Mouse (Mus musculus): ENCODE data around the gene Stra6l.

The Stra6l gene

DNA sequence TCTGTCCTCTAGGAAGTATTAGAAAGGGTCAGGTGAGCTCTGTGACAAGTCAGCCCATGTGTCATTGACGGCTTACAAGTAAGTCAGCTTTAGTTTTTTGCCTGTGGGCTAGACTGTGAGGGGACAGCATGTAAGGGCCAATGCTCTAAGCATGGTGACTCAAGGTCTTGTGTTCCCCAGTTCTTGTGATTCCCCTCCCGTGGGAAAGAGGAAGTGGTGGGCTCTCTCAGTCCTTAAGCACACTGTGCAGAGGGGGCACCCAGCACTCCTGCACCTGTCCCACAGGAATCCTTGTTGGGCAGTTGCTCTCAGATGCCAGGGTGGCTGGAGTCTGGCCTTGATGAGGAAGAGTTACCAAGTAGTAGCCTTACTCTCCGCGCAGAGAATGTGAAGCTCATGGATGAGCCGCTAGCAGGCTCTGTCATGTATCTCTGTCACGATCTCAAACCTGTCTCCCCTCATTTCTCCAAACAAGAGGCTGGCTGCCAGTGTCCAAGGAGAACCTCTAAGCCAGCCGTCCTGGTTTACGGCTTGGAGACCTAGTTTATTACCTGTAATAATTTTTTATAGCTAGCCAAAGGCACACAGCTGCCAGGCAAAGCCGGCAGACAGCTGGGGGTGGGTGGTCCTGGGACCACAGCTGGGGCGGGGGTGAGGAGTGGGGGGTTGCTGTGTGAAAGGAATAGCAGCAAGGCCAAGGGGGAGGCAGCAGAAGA lies at the start of gene Stra6l:
Gene Stra6l, plus strand, starts transcription at position 556 of the 716 bp plus-strand sequence.
- DNase-seq (ENCODE audit: low read depth), result no peak

- DNase-seq (ENCODE audit: low read depth), result peak; percentile 40
These were observed 49.5 kb upstream of the Stra6l start, which contains the start of gene Aldh1b1 for GRCm38 (mm10) chr4:45798964-45799363. Gene Aldh1b1 (plus strand): TSS chr4:45799022.

DNA sequence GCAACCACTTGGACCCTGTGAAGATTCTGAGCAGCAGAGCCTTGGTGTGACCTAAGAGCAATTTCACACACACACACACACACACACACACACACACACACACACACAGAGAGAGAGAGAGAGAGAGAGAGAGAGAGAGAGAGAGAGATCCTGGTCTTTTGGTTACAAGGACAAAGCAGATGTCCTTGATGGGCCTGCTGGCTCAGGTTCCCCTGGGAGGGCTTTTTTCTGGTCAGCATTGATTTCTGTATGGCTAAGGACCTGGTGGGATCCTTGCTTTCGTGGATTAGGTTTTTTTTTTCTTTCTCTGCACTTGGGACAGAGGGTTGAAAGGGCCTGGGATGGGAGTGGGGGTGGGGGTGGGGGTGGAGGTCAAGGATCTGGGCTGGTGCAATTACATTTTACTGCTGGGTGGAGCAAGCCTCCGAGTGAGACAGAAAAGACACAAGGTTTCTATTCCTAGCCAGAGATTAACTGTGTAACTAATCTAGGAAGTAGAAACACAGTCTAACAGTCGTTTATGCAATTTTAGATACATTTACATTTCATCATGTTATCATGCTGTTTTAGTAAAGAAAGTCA lies 48.4 kb upstream of the Stra6l start:
- no peak for DNase-seq (ENCODE audit: low read depth)

- DNase-seq (ENCODE audit: low read depth), result no peak
These were observed 45.6 kb upstream of the Stra6l start for GRCm38 (mm10) chr4:45802900-45803299.

GRCm38 (mm10) chr4:45808034-45808433 lies 40.4 kb upstream of the Stra6l start:
- no peak for DNase-seq (ENCODE audit: low read depth)

GRCm38 (mm10) chr4:45811250-45811649 lies 37.2 kb upstream of the Stra6l start:
- no peak for DNase-seq (ENCODE audit: low read depth)

- DNase-seq (ENCODE audit: low read depth), result peak; percentile 8
These were observed 32.9 kb upstream of the Stra6l start for GRCm38 (mm10) chr4:45815542-45815941.

DNA sequence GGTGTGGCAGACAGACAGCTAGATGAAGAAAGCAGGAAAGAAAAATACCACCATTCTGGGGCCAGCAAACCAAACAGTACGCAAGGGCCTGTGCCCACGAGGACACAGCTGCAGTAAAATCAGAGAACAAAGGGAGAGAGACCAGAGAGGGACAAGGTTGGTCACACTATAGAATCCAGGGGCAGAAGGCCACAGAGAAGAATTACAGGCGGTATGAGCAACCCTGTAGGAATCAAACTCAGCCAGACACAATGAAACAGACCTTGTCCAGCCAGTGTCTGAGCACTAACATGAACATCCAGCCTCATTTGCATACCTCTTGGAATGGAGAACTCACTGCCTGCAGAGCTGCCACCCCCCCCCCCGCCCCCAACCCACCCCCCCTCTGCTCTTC lies 29.7 kb upstream of the Stra6l start:
- DNase-seq (ENCODE audit: low read depth), result no peak

GRCm38 (mm10) chr4:45819208-45819931 lies 29.1 kb upstream of the Stra6l start:
- DNase-seq (ENCODE audit: low read depth), result no peak

GRCm38 (mm10) chr4:45820074-45820830 lies 28.2 kb upstream of the Stra6l start:
- peak; percentile 33 for DNase-seq (ENCODE audit: low read depth)

DNA sequence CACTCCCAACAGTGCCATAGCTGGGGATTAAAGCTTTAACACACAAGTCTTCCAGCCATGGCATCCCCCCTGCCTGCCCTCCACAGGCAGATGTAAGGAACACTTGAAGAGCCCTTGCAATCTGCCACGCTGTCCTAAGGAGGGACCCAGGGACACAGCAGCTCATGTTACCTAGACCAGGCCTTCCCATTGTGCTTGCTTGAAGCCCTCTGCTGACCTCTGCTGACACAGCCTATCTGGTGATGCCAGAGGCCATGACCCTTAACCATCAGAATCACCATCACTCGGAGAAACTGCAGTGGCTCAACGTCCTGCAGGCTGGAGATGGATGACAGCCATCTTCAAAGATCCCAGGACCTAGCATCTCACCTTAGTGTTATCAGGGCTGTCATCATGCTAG lies 26.5 kb upstream of the Stra6l start:
- no peak for DNase-seq (ENCODE audit: low read depth)

DNA sequence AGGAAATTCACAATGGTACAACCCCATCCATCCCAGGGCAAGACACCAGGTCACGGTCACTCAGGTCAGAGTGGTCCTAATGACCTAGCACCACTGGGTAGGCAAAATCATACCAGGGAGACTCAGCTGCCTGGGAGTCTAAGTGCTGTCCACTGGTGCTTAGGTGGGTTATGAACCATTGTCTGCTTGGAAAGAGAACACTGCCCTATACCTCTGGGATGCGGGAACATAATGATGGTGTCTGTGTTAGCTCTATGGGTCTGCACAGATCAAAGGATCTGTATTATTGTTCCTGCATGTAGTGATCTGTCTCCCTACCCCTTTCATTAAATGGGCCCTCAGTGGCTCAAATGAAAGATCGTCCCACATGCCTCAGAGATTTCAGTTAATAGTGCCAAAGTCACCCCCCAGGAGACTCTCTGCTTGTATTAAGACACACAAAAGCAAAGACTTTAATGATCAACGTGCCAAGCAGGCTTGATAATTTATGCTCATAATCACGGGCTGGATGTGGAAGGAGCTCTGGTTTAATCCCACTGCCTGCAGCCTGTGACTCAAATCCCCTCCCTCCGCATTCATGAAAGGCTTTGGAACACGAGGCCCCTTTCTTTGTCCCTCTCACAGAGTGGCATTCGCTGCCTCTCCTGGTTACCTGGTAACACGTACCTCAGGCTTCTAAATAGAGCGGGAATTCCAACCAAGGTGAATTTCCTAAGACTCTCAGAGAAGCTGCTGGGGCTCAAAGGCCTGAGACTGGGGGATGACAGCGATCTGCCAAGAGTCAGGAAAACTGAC lies 25.5 kb upstream of the Stra6l start:
- DNase-seq (ENCODE audit: low read depth), result no peak

DNA sequence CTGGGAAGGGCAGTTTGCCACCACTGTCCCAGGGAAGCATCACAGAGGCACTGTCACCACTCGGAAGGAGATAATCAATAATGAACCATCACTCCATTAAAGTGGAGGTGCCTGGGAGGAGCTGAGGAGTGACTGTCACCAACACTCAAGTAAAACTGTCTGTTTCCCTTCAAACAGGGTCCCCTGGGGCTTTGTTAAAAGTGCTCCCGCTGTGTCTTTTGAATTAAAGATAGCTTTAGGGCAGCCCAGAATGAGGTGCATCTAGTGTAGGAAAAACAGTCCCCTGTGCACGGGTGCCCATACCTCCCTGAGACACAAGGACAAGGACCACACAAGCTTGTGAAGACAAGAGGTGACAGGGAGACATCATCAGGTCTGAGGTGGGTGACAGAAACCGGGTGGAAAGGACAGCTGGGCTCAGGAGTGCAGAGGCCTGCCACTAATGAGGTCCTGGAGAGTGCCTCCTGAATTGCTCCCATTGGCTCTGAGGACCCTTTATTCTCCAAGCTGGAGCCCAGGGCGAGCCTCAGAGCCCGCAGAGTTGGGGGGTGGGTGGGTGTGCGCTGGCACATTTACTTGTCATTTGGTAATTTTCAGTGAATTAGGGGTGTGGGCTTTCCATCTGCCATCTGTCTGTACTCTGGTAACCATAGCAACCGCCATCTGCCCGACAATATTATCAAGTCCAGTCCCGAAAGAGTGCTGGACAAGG lies 24.3 kb upstream of the Stra6l start:
- no peak for DNase-seq (ENCODE audit: low read depth)

DNA sequence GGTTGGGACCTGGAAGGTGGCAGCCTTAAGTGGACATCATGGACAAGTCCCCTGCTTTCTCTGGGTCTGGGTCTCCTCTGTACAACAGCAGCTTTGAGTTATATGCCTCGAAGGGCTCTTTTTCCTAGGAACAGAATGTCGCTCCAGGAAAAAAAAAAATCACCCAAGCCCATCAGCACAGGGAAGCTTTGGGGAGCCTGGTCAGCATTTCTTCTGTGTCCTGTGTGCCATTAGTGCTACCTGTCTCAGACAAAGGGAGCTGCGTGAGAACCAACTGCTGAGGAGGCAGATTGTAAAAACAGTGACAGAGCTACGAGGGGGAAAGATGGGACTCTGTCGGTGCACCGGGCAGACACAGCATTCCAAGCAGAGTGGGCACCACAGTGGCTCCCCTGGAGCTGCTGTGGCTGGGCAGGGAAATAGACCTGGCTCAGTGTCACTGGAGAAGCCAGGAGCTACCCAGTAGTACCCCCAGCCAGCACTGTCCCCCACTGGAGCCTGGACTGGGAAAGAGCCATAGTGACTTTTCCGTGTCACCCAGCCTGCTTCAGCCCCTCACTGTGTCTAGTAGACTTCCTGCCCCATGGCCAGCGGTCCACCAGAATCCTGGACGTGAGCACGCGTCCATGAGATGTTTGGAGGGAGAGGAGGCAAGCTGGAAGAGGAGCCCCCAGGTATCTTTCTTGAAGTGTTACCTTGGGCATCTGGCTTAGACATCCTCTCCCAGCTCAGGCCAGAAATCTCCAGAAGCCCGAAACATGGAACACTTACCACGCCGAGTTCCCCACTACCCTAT lies 23.5 kb upstream of the Stra6l start:
- DNase-seq (ENCODE audit: low read depth), result no peak

DNA sequence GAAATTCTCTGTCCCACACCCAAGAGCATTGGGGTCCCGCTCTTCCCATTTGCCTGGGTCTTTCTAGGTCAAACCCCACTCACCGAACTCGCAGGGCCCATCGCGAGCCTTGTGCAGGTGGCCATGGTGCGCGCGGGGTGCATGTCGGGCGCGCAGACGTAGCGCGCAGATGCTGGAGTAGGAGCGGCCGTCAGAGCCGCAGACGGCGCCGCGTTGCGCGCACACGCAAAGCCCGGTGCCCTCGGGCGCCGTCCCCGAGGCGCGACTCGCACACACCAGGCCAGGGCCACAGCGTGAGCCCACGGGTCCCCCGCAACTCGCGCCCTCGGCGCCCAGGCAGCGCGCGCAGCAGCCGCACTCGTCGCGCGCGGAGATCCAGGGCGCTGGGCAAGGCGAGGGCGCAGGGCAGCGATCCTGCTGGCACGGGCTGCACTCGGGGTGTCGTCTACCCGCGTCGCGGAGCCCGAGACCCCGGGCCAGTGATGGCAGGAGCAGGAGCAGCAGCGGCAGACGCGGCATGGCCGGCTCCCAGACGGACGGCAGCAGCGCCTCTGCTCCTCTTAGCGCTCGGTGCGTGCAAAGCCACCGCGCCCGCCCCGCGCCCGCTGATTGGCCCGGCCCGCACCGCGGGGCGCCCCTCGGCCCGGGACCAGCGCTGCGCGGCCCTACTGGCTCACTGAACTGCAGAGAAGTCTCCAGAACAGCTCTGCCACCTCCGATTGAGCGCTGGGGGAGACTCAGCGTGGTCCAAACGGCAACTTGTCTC lies 22.0 kb upstream of the Stra6l start, which contains the start of gene Igfbpl1:
Gene Igfbpl1, minus strand, starts transcription at position 649 of the 766 bp plus-strand sequence.
- no peak for DNase-seq (ENCODE audit: low read depth)

GRCm38 (mm10) chr4:45829907-45830759 lies 18.3 kb upstream of the Stra6l start:
- no peak for DNase-seq (ENCODE audit: low read depth)

DNA sequence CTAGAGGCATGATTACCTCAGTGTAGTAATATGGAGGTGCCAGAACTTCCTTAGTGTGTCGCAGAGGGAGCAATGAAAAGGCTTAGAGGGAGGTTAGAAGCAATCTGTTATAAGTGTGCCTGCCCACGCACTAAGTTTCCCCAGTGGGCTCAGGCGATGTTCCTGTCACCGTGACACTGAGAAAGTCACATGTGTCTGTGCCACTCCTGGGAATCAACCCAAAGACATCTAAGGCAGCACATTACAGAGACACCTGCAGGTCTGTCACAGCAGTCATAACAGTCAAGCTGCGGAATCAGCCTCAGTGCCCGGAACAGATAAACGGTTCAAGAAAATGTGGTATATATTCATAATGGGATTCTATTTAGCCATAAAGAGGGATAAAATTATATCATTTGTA lies 16.5 kb upstream of the Stra6l start:
- no peak for DNase-seq (ENCODE audit: low read depth)

- DNase-seq (ENCODE audit: low read depth), result no peak
These were observed 15.0 kb upstream of the Stra6l start for GRCm38 (mm10) chr4:45833461-45833860.

All from c-Kit-positive CD71-positive TER-119-negative erythroid progenitor cells, embryonic 14.5 days (primary cell).